Mouse (Mus musculus): Measurements from ENCODE around the gene Lrrc17.

DNA sequence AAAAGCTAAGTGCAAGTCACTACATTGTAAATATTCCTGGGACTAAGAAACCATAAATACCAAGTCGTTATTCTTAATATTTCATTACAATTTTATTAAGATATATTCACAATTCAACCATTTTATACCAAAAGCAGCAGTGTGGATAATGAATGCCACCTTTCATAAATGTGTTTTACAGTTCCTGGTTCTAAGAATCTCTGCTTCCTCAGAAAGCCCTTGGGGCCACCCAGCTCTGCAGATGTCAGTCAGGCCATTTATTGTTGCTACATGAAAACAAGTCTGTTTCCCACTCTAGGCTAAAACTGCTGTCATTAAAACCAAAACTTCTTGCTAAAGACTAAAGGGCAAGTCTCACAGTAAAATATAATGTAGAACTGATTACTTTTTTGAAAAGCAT lies 24.4 kb downstream of the Lrrc17 start:
- TF ChIP-seq CTCF (IDR thresholded peaks at IDR 0.05; ENCODE audit: control insufficient read depth, insufficient read depth, insufficient replicate concordance, low read depth, low read length) (no peak), POLR2A (IDR thresholded peaks at IDR 0.05; ENCODE audit: control insufficient read depth, low read depth, low read length) (no peak)
